Mouse (Mus musculus): ENCODE measurements around the gene Zfp607a.
"Not testable (repeated sequence)": the region's sequence is repeated elsewhere in the genome, so short reads cannot be mapped to it uniquely, and the experiment has no call there.

Zfp607a gene

DNA sequence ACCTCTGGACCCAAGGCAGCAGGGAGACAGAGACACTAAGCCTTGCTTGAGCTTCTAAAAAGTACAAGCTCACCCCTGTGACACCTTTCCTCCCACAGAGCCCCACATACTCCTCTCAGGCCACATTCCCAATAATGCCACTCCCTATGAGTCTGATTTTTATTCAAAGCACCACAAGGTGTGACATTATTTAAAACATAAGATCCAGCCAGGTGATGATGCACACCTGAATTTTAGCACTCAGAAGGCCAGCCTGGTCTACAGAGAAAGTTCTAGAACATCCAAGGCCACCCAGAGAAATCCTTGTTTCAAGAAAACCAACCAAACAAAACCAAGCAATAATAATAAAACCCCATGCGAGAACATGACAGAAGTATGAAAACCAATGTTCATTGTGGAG, at the start of gene Zfp607a:
Gene Zfp607a, plus strand, starts transcription at position 301 of the 400 bp plus-strand sequence.
- no peak for DNase-seq (ENCODE audit: low read depth, low spot score)

DNA sequence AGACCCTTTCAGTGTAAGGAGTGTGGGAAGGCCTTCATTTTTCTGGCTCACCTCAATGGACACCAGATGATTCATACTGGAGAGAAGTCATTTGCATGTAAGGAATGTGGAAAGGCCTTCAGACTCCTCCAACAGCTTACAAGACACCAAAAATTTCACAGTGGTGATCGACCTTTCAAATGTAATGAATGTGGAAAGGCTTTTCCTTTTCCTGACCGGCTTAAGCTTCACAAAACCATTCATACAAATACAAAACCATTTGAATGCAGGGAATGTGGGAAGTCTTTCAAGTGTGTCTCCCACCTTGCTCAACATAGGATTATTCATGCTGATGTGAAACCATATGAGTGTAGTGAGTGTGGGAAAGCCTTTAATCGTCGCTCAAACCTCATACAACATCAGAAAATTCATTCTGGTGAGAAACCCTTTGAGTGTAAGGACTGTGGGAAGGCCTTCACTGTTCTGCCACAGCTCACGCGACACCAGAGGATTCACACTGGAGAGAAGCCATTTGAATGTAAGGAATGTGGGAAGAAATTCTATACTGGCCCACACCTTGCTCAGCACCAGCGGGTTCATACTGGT, 38.7 kb upstream of the Zfp607a start:
- DNase-seq (ENCODE audit: low read depth, low spot score) = no peak

DNA sequence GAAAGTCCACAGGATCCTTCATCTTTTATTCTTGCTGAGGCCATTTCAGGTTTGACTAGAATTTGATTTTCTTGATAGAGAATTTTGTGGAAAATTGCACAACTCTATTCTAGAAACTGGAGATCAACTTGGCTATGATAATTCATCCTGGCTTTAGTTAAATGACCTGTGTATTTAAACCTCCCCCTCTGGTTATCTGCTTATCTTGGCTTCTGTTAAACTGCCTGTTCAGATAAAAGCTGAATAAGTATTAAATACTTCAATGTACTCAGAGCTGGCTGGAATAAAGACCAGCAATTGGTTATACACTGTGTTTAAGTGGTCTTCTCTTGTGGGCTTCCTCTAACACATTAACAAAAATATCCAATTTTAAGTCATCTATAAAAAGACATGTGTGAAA, 34.7 kb upstream of the Zfp607a start:
- DNase-seq (ENCODE audit: low read depth, low spot score) = no peak

DNA sequence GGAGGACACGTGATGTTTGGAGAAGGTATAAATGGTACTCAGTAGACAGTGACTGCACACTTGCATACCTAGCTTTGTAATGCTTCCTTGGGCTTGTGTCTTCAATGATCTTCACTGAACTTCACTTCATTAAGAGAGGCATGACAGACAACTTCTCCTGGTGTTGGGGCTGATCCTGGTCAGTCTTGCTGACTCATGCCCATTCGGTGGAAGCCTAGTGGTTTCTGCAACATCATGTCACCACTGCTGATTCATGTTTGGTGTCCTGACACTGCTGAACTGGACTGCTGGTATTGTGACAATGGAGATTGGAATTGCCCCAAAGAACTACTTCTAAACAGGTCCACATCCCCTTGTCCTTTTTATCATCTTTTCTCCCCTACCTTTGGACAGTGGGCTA, 23.2 kb upstream of the Zfp607a start:
- DNase-seq (ENCODE audit: low read depth, low spot score) = no peak

- no peak for DNase-seq (ENCODE audit: low read depth, low spot score)
These were observed 19.4 kb upstream of the Zfp607a start for GRCm38 (mm10) chr7:27837896-27838295.

- DNase-seq (ENCODE audit: low read depth, low spot score) = peak; percentile 92
These were observed 18.7 kb upstream of the Zfp607a start, which contains the start of gene Zfp59 for GRCm38 (mm10) chr7:27838323-27839249. Zfp59 (plus strand) TSS chr7:27838607.

GRCm38 (mm10) chr7:27839596-27839995, 17.7 kb upstream of the Zfp607a start:
- DNase-seq (ENCODE audit: low read depth, low spot score) = no peak

- DNase-seq (ENCODE audit: low read depth, low spot score) = peak; percentile 96
These were observed 17.2 kb upstream of the Zfp607a start for GRCm38 (mm10) chr7:27840104-27840503.

- DNase-seq (ENCODE audit: low read depth, low spot score) = no peak
These were observed 2.2 kb downstream of the Zfp607a start for GRCm38 (mm10) chr7:27859301-27860251.

DNA sequence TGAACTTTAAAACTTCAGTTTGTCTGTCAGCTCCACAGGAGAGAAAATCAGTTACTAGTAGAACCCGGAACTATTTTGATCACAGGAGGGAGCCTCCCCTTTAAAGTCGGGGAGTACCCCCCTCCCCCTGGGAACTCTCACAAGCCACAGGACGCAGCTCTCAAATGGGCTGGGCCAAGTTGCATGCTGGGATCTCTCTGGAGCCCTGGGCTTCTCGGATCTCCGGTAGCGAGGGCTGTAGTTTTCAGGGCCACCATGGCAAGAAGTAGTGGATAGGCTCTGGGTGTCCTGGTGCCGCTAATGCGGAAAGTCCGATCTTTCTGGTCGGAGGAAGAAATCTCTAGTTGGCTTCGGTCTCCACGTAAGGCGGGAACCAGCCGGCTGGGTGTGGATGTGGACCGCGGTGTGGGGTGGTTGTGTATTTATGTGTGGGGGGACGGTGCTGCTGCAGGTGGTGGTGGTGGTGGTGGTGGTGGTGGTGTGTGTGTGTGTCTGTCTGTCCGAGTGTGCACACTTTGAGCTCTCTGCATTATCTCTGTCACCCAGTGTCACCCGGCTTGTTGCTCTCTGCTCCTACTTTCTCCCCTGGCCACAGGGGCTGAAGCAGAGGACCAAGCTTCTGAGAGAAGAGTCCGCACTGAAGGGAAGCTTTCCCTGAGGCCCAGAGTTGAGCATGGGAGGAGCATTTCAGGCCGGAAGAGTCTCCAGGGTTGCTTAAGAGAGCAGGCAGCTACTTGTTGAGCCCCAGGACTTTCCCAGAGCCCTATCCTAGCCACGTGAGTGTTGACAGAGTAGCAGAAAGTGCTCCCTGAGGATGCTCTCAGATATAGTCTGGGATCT, 3.3 kb downstream of the Zfp607a start:
- peak; percentile 68 for DNase-seq (ENCODE audit: low read depth, low spot score)

DNA sequence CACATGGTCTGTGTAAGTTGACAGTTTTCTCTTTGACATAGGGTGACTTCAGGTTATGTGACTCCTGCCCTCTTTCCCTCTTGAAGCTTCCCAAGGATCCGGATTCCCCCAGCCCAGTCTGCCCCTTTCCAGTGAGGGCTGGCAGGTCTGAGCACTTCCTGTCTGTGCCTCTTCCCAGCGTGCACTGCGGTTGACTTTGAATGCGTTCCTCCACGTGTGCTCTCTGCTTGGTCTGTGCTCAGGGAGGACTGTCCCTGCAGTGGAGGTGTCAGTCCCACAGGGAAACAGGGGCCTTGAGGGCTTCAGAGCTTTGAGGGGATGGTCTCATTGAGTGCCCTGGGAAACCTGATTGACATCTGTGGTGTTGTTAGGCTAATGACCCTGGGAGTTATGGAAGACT, 5.3 kb downstream of the Zfp607a start:
- DNase-seq (ENCODE audit: low read depth, low spot score) = not testable (repeated sequence)

DNA sequence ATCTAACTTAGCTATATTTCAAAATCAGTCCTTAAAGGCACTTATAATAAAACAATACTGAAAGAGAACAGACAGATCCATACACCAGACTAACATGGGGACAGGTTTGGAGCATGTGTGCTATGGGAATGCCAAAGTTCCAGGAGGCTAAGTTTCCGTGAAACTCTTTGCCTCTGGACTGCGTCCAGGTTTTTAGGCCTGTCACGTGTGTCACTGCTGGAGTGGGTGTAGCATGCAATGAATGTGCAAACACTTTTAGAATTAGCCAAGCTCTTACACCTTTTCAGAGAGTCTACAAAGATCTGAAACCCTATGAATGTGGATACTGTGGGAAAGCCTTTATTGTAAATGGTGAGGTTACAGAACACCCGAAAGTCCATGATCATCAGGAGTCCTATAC, 24.4 kb downstream of the Zfp607a start:
- no peak for DNase-seq (ENCODE audit: low read depth, low spot score)

- DNase-seq (ENCODE audit: low read depth, low spot score) = no peak
These were observed 43.3 kb downstream of the Zfp607a start for GRCm38 (mm10) chr7:27900601-27901000.

DNA sequence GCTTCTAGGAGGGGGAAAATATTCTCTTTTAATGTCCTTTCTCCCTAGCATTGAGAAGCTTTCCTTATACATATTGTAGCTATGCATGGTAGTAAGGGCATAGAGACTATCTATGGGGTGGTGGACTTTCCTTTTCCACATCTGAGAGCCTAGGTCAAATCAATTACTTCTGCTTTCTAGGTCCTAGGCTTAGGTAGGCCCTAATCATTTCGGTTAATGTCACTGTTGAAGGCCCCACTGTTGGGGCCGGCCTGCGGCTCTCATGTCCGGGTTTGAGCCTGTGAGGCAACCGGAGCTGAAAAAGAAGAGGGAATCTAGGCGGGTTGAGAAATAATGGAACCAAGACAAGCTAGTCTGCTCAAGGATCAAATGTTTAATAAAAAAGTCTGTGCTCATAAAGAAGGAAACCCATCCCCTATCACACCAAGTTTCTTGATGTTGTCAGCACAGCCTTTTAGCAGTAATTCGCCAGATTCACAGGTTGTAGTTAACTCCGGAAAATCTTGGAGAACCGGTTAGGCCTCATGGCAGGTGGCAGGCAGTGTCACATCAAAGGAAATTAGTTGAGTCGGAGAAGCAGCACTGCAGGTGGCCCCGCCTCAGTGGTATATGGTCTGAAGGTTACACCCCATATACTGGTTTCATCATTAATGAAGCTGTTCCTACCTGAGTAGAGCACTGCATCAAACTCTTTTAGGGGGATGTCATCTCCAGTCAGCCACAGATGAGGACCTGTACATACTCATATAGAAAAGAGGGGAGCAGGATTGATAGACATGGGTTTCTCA, 47.9 kb downstream of the Zfp607a start:
- DNase-seq (ENCODE audit: low read depth, low spot score) = no peak

DNA sequence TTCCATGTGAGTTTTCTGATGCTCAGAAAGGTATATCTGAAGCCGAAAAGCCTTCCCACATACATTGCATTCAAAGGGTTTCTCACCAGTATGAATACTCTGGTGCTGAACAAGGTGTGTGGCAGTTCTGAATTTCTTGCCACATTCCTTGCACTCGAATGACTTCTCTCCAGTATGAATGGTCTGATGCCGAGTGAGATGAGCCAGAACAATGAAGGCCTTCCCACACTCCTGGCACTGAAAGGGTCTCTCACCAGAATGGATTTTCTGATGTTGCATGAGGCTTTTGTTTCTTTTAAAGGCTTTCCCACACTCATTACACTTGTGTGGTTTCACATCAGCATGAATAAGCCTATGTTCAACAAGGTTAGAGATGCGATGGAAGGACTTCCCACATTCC, 53.6 kb downstream of the Zfp607a start:
- DNase-seq (ENCODE audit: low read depth, low spot score) = not testable (repeated sequence)

DNA sequence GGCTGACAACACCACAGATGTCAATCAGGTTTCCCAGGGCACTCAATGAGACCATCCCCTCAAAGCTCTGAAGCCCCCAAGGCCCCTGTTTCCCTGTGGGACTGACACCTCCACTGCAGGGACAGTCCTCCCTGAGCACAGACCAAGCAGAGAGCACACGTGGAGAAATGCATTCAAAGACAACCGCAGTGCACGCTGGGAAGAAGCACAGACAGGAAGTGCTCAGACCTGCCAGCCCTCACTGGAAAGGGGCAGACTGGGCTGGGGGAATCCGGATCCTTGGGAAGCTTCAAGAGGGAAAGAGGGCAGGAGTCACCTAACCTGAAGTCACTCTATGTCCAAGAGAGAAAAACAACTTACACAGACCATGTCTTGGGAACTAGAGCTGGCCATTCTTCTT, 69.7 kb downstream of the Zfp607a start:
- DNase-seq (ENCODE audit: low read depth, low spot score) = not testable (repeated sequence)

DNA sequence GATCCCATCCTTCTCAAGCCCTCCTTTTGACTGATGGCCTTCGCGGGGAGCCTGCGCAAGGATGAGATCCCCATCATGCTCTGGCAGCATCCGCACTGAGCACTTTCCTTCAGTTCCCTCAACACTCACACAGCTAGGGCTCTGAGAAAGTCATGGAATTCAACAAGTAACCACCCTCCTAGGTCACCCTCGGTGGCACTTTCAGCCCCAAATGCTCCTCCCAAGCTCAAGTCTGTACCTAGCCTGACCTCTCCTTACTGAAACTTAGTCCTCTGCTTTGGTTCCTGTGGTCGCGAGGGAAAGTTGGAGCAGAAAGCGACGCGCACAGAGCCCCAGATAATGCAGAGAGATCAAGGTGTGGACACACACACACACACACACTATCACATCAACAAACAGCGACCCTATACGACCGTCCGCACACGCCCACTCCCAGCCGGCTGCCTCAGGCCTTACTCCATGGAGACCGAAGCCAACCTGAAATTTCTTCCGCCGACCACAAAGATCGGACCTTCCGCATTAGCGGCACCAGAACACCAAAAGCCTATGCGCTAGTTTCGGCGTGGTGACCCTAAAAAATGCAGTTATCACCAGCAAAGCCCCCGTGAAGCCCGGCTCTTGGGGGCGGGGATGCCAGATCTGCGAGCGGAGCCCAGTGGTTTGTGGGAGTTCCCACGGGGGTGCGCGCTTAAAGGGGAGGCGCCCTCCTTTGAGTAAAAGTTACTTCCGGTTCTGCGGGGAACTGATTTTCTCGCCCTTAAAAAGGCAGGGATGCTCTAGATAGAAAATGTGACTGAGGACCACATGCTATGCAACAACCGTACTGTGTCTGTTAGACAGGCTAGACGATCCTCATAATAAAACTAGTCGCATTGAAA, 71.7 kb downstream of the Zfp607a start, which contains the start of gene Zfp974:
Gene Zfp974, minus strand, starts transcription at position 643 of the 878 bp plus-strand sequence.
- DNase-seq (ENCODE audit: low read depth, low spot score) = peak; percentile 62

All from ES-CJ7 (cell line).